8 mouse cellular contexts compared by ENCODE assay signal in genomic region chr12:84968831-84969655, GRCm38 (mm10). TPM values are rescaled to one million over a fixed set of nuclear protein-coding genes. Genes with fewer than 3 reads are reported as not detected.
DNase-seq lines count a peak whose midpoint lies in the region; ATAC-seq lines count a peak whose summit lies in the region.

No protein-coding gene starts in this region.

- no peaks in the 10 kb centered on the region for H3K9me3 ChIP-seq in heart, embryonic 15.5 days (replicated peaks)
- no peaks in the 10 kb centered on the region for H3K9me3 ChIP-seq in midbrain, embryonic 15.5 days

- H3K4me1 ChIP-seq in heart, embryonic 15.5 days (replicated peaks), result peaks cover 17% of the 10 kb centered on the region
- peaks cover 20% of the 10 kb centered on the region for H3K4me1 ChIP-seq in midbrain, embryonic 15.5 days

- H3K36me3 ChIP-seq in heart, embryonic 15.5 days, result peaks cover 12% of the 10 kb centered on the region
- H3K36me3 ChIP-seq in midbrain, embryonic 15.5 days (replicated peaks), result no peaks in the 10 kb centered on the region; the same call in 1 of the 2 replicates

- peak overlapping the region; percentile 96 for H3K4me3 ChIP-seq in heart, embryonic 15.5 days
- peak overlapping the region; percentile 76 for H3K4me3 ChIP-seq in midbrain, embryonic 15.5 days

- 76% methylated on average over 16 of the region's 16 CpGs for WGBS in heart, embryonic 15.5 days
- WGBS in midbrain, embryonic 15.5 days, result 87% methylated on average over 16 of the region's 16 CpGs

- H3K9ac ChIP-seq in heart, embryonic 15.5 days, result 0 out of 2 replicates have a peak overlapping the region, but pooled peaks have one; percentile 88
- H3K9ac ChIP-seq in midbrain, embryonic 15.5 days, result no peak overlapping the region

- no peak for ATAC-seq in heart, embryonic 15.5 days (replicated peaks; ENCODE audit: insufficient number of reproducible peaks, insufficient read depth, low FRiP score, low read depth)
- no peak for ATAC-seq in midbrain, embryonic 15.5 days (replicated peaks)

- no peaks in the 10 kb centered on the region for H3K27me3 ChIP-seq in heart, embryonic 15.5 days
- no peaks in the 10 kb centered on the region for H3K27me3 ChIP-seq in midbrain, embryonic 15.5 days (replicated peaks)

- no peak overlapping the region for H3K27ac ChIP-seq in heart, embryonic 15.5 days
- no peak overlapping the region for H3K27ac ChIP-seq in midbrain, embryonic 15.5 days

- H3K4me2 ChIP-seq in heart, embryonic 15.5 days, result peak overlapping the region; percentile 82
- peak overlapping the region; percentile 88 for H3K4me2 ChIP-seq in midbrain, embryonic 15.5 days

- DNase-seq in heart, adult 8-10 months (ENCODE audit: low spot score), result no peak
- peak; percentile 49 for DNase-seq in c-Kit-positive CD71-positive TER-119-positive erythroid progenitor cells, embryonic 14.5 days (ENCODE audit: low spot score)
- DNase-seq in induced T-regulatory cell, adult 2 months (ENCODE audit: low read depth), result peak; percentile 84
- DNase-seq in embryo, embryonic 10 days (ENCODE audit: low spot score), result no peak
- no peak for DNase-seq in adrenal gland, postnatal 4 days (ENCODE audit: low spot score in 2 of 2)
- no peak for DNase-seq in embryo, embryonic 9.5 days (ENCODE audit: extremely low spot score)

RNA-seq across cellular contexts. Expression of gene Fcf1, which starts 1.7 kb away (rescaled TPM):
- polyA plus RNA-seq in heart, embryonic 15.5 days (2015; fragmentation: Nextera tagmentation; extraction: Ambion mirVana), result 87.0 and 88.0 TPM in 2 replicates
- total RNA-seq in heart, adult 8-10 months (2022), result 10 to 100 TPM; 36.3 to 41.1 (median 40.7) TPM
- 79.5 and 81.8 TPM in 2 replicates for polyA plus RNA-seq in midbrain, embryonic 15.5 days (2015; fragmentation: Nextera tagmentation; extraction: Ambion mirVana)
- 100 to 1,000 TPM in 1 of 2 experiments, 10 to 100 TPM in 1; 99.5 to 108 TPM for total RNA-seq in adrenal gland, postnatal 4 days (2021)

RNA-seq across cellular contexts. Expression of gene Arel1, which starts 1.7 kb away (rescaled TPM):
- polyA plus RNA-seq in heart, embryonic 15.5 days (2015; fragmentation: Nextera tagmentation; extraction: Ambion mirVana), result 10.4 and 12.7 TPM in 2 replicates
- total RNA-seq in heart, adult 8-10 months (2022), result 10 to 100 TPM; 48.3 to 63.3 (median 50.8) TPM
- 34.5 and 36.6 TPM in 2 replicates for polyA plus RNA-seq in midbrain, embryonic 15.5 days (2015; fragmentation: Nextera tagmentation; extraction: Ambion mirVana)
- 10 to 100 TPM; 34.7 to 38.1 TPM for total RNA-seq in adrenal gland, postnatal 4 days (2021)

RNA-seq across cellular contexts. Expression of gene Ylpm1, which starts 27.1 kb away (rescaled TPM):
- polyA plus RNA-seq in heart, embryonic 15.5 days (2015; fragmentation: Nextera tagmentation; extraction: Ambion mirVana), result 16.3 and 18.3 TPM in 2 replicates
- total RNA-seq in heart, adult 8-10 months (2022), result 10 to 100 TPM; 26.6 to 30.4 (median 29.7) TPM
- polyA plus RNA-seq in midbrain, embryonic 15.5 days (2015; fragmentation: Nextera tagmentation; extraction: Ambion mirVana), result 34.8 and 37.0 TPM in 2 replicates
- 10 to 100 TPM; 58.2 to 71.2 TPM for total RNA-seq in adrenal gland, postnatal 4 days (2021)

Comparison
In these comparisons a context has a peak if more than half of its experiments do, and no peak if none do; other contexts are left out.
1. DNase-seq: peak in c-Kit-positive CD71-positive TER-119-positive erythroid progenitor cells, embryonic 14.5 days (single experiment) and induced T-regulatory cell, adult 2 months (single experiment); none in heart, adult 8-10 months (single experiment), embryo, embryonic 10 days (single experiment), adrenal gland, postnatal 4 days (0 of 2) and embryo, embryonic 9.5 days (single experiment).